Mouse (Mus musculus): ENCODE data around the gene Msh3. TPM values are rescaled to one million over a fixed set of nuclear protein-coding genes. Genes with fewer than 3 reads are reported as not detected.

Msh3 gene
- polyA plus RNA-seq, 1 experiment from 2014 or later = 24.8 TPM

- H3K4me1 ChIP-seq (replicated peaks; ENCODE audit: control insufficient read depth, insufficient read depth, low read length) = no peaks in the 10 kb centered on the region
- H3K9ac ChIP-seq (ENCODE audit: low read length) = no peak overlapping the region
- no peak overlapping the region for H3K27ac ChIP-seq (ENCODE audit: low read length)
- H3K27me3 ChIP-seq (ENCODE audit: control insufficient read depth, insufficient read depth, low read depth, low read length) = no peaks in the 10 kb centered on the region
- H3K4me2 ChIP-seq (ENCODE audit: low read depth, low read length) = no peak overlapping the region
- H3K9me3 ChIP-seq (ENCODE audit: control insufficient read depth, low read length) = no peaks in the 10 kb centered on the region
- no peak overlapping the region for H3K4me3 ChIP-seq (ENCODE audit: low read length)
- ATAC-seq (ENCODE audit: low read depth) = no peak
- H3K36me3 ChIP-seq (ENCODE audit: control insufficient read depth, insufficient read depth, low read length) = peaks cover 21% of the 10 kb centered on the region
- WGBS = 93% methylated on average over 5 of the region's 5 CpGs
Measured at GRCm38 (mm10) chr13:92304291-92304690, 50.5 kb downstream of the Msh3 start.

DNA sequence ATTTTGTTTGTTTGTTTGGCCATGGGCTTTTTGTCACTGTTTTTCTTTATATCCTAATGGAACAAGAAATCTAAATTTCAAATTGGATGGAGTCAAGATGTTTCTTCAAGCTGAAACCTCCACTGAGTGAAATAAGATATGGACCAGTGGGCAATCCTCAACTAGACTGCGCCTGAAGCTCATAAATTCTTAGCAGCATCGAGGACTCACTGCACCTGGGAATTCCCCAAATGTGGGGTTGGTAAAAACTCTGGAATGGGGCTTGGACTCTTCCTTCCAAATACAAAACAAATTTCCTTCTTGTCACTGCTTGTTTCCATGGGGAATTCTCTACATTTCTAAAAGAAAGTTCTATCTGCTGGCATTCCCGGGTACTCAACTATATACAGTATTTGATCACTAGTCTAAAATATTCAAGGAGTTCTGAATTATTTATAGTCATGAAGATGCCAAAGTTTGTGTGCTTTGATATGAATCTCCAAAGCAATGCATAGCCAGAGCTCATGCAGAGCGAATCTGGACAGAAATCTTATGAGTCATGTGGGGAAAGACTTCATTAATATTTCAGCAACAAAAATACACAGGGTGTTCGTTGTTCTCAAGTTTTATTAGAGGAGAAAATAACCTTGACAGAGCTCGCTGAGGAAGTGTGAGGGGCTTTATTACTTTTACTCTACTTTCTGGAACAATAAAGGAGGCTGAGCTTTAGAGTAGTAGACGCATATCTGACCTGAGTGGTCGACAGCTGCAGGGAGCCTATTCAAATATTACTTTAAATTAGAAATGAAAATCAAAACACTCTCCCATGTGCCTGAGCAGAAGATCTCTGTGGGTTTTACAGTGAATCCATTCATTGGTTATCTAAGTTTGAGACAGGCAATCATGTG lies 51.5 kb downstream of the Msh3 start:
- Histone ChIP-seq H3K4me1 (replicated peaks; ENCODE audit: control insufficient read depth, insufficient read depth, low read length) (no peaks in the 10 kb centered on the region), H3K36me3 (ENCODE audit: control insufficient read depth, insufficient read depth, low read length) (peaks cover 12% of the 10 kb centered on the region), H3K4me2 (ENCODE audit: low read depth, low read length) (no peak overlapping the region), H3K27ac (ENCODE audit: low read length) (no peak overlapping the region), H3K9me3 (ENCODE audit: control insufficient read depth, low read length) (no peaks in the 10 kb centered on the region), H3K4me3 (ENCODE audit: low read length) (no peak overlapping the region), H3K9ac (ENCODE audit: low read length) (no peak overlapping the region), H3K27me3 (ENCODE audit: control insufficient read depth, insufficient read depth, low read depth, low read length) (no peaks in the 10 kb centered on the region)
- WGBS = 80% methylated on average over 8 of the region's 8 CpGs
- no peak for ATAC-seq (ENCODE audit: low read depth)

GRCm38 (mm10) chr13:92302466-92302865 lies 52.3 kb downstream of the Msh3 start:
- 84% methylated on average over 4 of the region's 4 CpGs for WGBS
- Histone ChIP-seq H3K36me3 (ENCODE audit: control insufficient read depth, insufficient read depth, low read length) (peaks cover 8% of the 10 kb centered on the region), H3K4me1 (replicated peaks; ENCODE audit: control insufficient read depth, insufficient read depth, low read length) (no peaks in the 10 kb centered on the region)

DNA sequence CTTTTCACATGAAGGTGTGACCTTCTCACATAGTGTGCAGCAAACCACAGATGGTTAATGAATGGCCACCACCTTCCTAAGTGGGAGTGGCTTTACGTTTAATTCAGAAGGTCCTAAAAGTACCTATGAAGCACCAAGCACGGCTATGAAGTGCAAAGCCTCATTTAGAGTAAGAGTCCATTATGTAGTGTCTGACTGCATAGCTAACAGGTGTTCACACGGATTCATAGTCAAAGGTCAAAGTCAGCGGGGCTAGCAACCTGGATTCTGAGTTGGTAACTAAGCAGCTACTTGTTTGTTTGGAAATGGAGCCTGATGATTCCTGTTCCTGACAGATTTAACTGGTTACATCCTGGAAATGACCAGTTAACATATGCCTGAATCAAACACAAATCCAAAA lies 53.0 kb downstream of the Msh3 start:
- Histone ChIP-seq H3K4me2 (ENCODE audit: low read depth, low read length) (no peak overlapping the region), H3K9me3 (ENCODE audit: control insufficient read depth, low read length) (no peaks in the 10 kb centered on the region), H3K4me1 (replicated peaks; ENCODE audit: control insufficient read depth, insufficient read depth, low read length) (no peaks in the 10 kb centered on the region), H3K9ac (ENCODE audit: low read length) (no peak overlapping the region), H3K36me3 (ENCODE audit: control insufficient read depth, insufficient read depth, low read length) (peaks cover 8% of the 10 kb centered on the region), H3K27ac (ENCODE audit: low read length) (no peak overlapping the region), H3K27me3 (ENCODE audit: control insufficient read depth, insufficient read depth, low read depth, low read length) (no peaks in the 10 kb centered on the region), H3K4me3 (ENCODE audit: low read length) (no peak overlapping the region)
- no peak for ATAC-seq (ENCODE audit: low read depth)
- 62% methylated on average over 4 of the region's 4 CpGs for WGBS

More at GRCm38 (mm10) chr13:92302466-92302865, 52.3 kb downstream of the Msh3 start:
- no peak for ATAC-seq (ENCODE audit: low read depth)
- no peaks in the 10 kb centered on the region for H3K27me3 ChIP-seq (ENCODE audit: control insufficient read depth, insufficient read depth, low read depth, low read length)
- H3K27ac ChIP-seq (ENCODE audit: low read length) = no peak overlapping the region
- H3K4me3 ChIP-seq (ENCODE audit: low read length) = no peak overlapping the region
- no peaks in the 10 kb centered on the region for H3K9me3 ChIP-seq (ENCODE audit: control insufficient read depth, low read length)
- no peak overlapping the region for H3K9ac ChIP-seq (ENCODE audit: low read length)
- H3K4me2 ChIP-seq (ENCODE audit: low read depth, low read length) = no peak overlapping the region

- Histone ChIP-seq H3K27ac (ENCODE audit: low read length) (no peak overlapping the region), H3K36me3 (ENCODE audit: control insufficient read depth, insufficient read depth, low read length) (peaks cover 11% of the 10 kb centered on the region), H3K27me3 (ENCODE audit: control insufficient read depth, insufficient read depth, low read depth, low read length) (no peaks in the 10 kb centered on the region), H3K4me2 (ENCODE audit: low read depth, low read length) (no peak overlapping the region), H3K4me3 (ENCODE audit: low read length) (no peak overlapping the region), H3K9me3 (ENCODE audit: control insufficient read depth, low read length) (no peaks in the 10 kb centered on the region), H3K4me1 (replicated peaks; ENCODE audit: control insufficient read depth, insufficient read depth, low read length) (no peaks in the 10 kb centered on the region), H3K9ac (ENCODE audit: low read length) (no peak overlapping the region)
- 63% methylated on average over 1 of the region's 1 CpGs for WGBS
- no peak for ATAC-seq (ENCODE audit: low read depth)
Measured at GRCm38 (mm10) chr13:92299522-92299921, 55.3 kb downstream of the Msh3 start.

DNA sequence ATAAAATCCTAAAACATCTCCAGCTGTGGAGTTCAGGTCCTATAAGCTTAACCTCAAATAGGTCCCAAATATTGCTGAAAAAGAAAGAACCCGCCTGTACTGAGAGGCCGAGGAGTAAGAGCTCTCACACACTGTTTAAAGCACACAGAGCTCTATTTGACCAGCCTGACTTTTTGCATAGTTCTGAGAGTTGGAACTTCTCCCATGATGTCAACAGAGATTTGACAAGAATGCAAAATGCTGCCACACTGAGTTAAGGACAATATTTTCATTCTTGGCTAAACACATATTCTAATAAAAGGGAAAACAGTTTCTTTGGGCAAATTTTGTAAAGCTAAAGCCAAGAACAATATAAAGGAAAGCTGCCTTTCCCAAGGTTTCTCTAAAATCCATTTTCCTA lies 57.8 kb downstream of the Msh3 start:
- H3K27ac ChIP-seq (ENCODE audit: low read length) = no peak overlapping the region
- no peak overlapping the region for H3K4me3 ChIP-seq (ENCODE audit: low read length)
- H3K9ac ChIP-seq (ENCODE audit: low read length) = no peak overlapping the region
- ATAC-seq (ENCODE audit: low read depth) = no peak
- no peaks in the 10 kb centered on the region for H3K9me3 ChIP-seq (ENCODE audit: control insufficient read depth, low read length)
- no peaks in the 10 kb centered on the region for H3K27me3 ChIP-seq (ENCODE audit: control insufficient read depth, insufficient read depth, low read depth, low read length)
- 69% methylated on average over 2 of the region's 2 CpGs for whole genome bisulfite sequencing
- H3K4me1 ChIP-seq (replicated peaks; ENCODE audit: control insufficient read depth, insufficient read depth, low read length) = no peaks in the 10 kb centered on the region
- no peak overlapping the region for H3K4me2 ChIP-seq (ENCODE audit: low read depth, low read length)
- peaks cover 11% of the 10 kb centered on the region for H3K36me3 ChIP-seq (ENCODE audit: control insufficient read depth, insufficient read depth, low read length)

DNA sequence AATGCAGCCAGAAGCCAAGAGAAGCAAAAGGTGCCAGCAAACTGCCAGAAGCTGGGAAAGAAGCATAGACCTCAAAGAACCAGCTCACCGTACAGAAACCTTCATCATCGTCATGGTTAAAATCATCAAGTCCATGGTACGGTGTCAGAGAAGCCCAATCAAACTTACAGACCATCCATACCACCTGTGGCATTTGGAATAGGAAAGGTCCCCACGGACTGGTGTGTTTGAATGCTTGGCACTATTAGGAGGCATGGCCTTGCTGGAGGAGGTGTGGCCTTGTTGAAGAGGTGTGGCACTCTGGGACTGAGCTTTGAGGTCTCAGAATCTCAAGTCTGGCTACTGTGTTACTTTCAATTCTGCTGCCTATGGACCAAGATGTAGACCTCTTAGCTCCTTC lies 58.3 kb downstream of the Msh3 start:
- ATAC-seq (ENCODE audit: low read depth) = no peak
- H3K4me1 ChIP-seq (replicated peaks; ENCODE audit: control insufficient read depth, insufficient read depth, low read length) = no peaks in the 10 kb centered on the region
- no peak overlapping the region for H3K4me3 ChIP-seq (ENCODE audit: low read length)
- no peaks in the 10 kb centered on the region for H3K27me3 ChIP-seq (ENCODE audit: control insufficient read depth, insufficient read depth, low read depth, low read length)
- no peak overlapping the region for H3K4me2 ChIP-seq (ENCODE audit: low read depth, low read length)
- no peak overlapping the region for H3K27ac ChIP-seq (ENCODE audit: low read length)
- no peak overlapping the region for H3K9ac ChIP-seq (ENCODE audit: low read length)
- WGBS = 93% methylated on average over 4 of the region's 4 CpGs
- H3K9me3 ChIP-seq (ENCODE audit: control insufficient read depth, low read length) = no peaks in the 10 kb centered on the region
- peaks cover 11% of the 10 kb centered on the region for H3K36me3 ChIP-seq (ENCODE audit: control insufficient read depth, insufficient read depth, low read length)

DNA sequence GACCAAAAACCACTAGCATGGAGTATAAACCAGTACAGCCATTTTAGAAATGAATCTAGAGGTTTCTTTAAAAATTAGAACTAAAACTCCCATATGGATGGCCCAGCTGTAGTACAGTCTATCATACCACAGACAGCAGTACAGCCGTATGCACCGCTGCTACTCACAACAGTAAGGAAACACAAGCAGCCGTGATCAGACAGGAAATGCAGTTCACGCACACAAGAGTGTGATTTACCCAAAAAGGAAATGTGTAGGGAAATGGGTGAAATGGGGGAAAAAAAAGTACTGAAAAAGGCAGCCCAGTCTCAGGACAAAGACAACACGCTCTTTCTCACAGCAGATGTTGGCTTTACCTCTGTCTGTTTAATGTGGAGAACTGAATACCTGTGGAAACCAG lies 60.9 kb downstream of the Msh3 start:
- Histone ChIP-seq H3K27ac (ENCODE audit: low read length) (no peak overlapping the region), H3K36me3 (ENCODE audit: control insufficient read depth, insufficient read depth, low read length) (peaks cover 8% of the 10 kb centered on the region), H3K4me3 (ENCODE audit: low read length) (no peak overlapping the region), H3K9ac (ENCODE audit: low read length) (no peak overlapping the region), H3K27me3 (ENCODE audit: control insufficient read depth, insufficient read depth, low read depth, low read length) (no peaks in the 10 kb centered on the region), H3K4me1 (replicated peaks; ENCODE audit: control insufficient read depth, insufficient read depth, low read length) (no peaks in the 10 kb centered on the region), H3K9me3 (ENCODE audit: control insufficient read depth, low read length) (no peaks in the 10 kb centered on the region), H3K4me2 (ENCODE audit: low read depth, low read length) (no peak overlapping the region)
- no peak for ATAC-seq (ENCODE audit: low read depth)
- 66% methylated on average over 5 of the region's 5 CpGs for WGBS

- no peak for ATAC-seq (ENCODE audit: low read depth)
- WGBS = 50% methylated on average over 4 of the region's 4 CpGs
Measured at GRCm38 (mm10) chr13:92291605-92292004, 63.2 kb downstream of the Msh3 start.

More at GRCm38 (mm10) chr13:92291605-92292004, 63.2 kb downstream of the Msh3 start:
- no peak overlapping the region for H3K4me3 ChIP-seq (ENCODE audit: low read length)
- peaks cover 7% of the 10 kb centered on the region for H3K36me3 ChIP-seq (ENCODE audit: control insufficient read depth, insufficient read depth, low read length)
- no peaks in the 10 kb centered on the region for H3K4me1 ChIP-seq (replicated peaks; ENCODE audit: control insufficient read depth, insufficient read depth, low read length)
- H3K27me3 ChIP-seq (ENCODE audit: control insufficient read depth, insufficient read depth, low read depth, low read length) = no peaks in the 10 kb centered on the region
- no peak overlapping the region for H3K27ac ChIP-seq (ENCODE audit: low read length)
- H3K4me2 ChIP-seq (ENCODE audit: low read depth, low read length) = no peak overlapping the region
- H3K9ac ChIP-seq (ENCODE audit: low read length) = no peak overlapping the region
- no peaks in the 10 kb centered on the region for H3K9me3 ChIP-seq (ENCODE audit: control insufficient read depth, low read length)

Data from lung, embryonic 16.5 days (tissue).